Mouse (Mus musculus) adrenal gland, adult (tissue): ENCODE measurements around the gene Erf.
A peak's percentile ranks its signal among the peaks of the same experiment; 100 is the strongest.

Source experiments
- DNase-seq, 2 experiments: peaks; one replicate each; pipeline ENCODE4 v3.0.0; 2022 to 2023; ENCODE audit warnings: low spot score in 1 of 2; ENCODE audit not compliant: inconsistent age in 2 of 2

Gene Erf

DNA sequence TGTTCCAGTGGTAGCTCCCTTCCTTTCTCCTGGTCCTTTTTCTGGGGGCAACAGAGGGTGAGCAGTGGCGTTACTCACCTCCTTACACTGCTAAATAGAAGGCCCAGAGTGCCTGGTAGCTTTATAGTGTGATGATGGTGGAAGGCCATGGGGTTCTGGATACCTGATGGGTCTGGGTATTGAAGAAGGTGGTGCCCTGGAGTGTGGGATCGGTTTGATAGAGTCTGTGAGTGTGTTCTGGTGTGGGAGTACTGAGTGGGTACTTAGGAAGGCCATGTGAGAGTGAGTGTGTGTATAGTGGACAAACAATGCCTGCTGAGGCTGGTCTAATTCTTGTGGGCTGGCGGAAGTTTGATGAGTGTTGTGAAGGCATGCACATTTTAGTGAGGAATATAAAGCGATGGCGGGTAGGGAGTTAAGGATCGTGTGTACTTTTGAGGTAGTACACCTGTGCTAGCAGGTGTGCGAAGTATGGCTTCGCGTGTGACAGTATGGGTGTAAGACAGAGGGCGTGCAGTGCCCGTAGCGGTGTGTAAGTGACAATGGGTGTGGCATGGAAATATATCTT lies 30.7 kb upstream of the Erf start:
- DNase-seq: peak; percentile 32 to 71

DNA sequence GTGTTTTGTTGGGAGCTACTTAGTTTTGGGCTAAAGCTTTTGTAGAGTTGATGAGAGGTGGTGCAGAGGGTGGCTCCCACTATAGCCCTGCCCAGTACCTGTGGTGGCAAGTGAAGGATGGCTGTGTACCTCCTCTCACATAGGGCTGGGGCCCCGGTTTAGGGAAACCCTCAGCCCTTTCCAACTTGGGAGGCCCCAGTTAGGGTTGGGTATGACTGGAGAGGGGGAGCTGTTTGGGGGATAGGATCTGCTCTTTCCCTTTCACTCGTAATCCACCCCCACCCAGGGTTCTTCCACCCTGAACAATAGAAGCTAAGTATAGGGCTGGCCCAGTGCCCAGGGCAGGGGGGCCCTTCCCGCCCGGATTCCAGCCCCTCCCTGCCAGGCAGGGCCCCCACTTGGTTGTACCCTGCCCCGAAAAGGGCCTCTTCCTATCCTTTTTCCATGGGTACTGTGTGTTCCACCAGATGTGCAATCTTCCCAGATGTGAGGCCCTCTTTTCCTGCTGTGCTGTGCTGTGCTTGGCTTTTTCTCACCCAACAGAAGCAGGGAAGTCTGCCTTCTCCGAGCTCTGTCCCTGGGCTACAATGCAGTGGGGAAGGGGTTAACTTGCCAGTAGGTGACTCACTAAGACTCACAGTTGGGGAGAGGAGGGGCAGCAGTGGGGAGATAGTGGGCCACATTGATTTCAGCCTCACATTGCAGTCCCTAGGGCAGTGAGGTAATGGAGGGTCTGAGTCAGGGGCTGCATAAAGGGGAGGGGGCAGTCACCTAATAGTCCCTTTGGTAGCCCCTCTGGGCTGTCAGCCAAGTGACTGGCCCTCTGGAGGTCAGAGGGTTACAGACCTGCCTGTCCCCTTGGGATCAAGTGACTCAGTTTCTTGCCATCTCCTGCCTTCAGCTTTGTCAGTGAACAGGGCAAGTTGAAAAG lies 29.6 kb upstream of the Erf start:
- peak; percentile 81 to 92 for DNase-seq

DNA sequence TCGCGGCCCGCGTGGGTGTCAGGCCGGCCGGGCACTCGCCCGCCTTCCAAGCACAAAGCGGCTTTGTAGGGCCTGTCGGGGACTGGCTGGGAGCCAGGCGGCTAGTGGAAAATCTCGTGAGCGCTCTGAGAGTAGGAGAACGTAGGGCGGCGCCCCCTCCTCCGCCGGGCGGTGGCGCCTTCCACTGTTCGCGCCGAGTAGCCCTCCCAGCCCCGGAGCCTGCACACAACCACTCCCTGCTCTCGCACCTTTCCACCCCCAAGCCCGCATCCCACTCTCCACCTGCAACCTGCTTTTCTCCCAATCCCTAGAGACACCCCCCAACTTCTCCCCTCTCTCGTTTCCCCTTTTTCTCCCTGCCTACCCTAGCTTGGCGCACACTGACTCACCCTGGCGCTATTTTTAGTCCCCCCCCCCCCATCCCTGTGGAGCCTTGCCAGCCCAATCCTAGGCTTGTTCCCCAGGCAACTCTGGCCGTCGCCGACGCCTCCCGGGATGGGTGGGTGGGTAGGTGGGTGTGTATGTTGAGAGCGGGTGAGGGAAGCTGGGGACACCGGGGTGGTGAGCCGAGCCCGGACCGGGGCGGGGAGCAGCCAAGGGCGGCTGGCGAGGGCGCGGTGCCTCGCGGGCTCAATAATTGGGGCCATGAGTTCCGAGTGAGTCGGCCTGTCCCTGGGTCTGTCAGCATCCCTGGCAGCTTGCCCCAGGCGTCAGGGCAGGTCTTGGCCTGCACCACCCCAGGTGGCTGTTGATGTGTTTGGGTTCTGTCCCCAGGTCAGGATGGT lies 28.7 kb upstream of the Erf start:
- DNase-seq: peak; percentile 91 to 96

DNA sequence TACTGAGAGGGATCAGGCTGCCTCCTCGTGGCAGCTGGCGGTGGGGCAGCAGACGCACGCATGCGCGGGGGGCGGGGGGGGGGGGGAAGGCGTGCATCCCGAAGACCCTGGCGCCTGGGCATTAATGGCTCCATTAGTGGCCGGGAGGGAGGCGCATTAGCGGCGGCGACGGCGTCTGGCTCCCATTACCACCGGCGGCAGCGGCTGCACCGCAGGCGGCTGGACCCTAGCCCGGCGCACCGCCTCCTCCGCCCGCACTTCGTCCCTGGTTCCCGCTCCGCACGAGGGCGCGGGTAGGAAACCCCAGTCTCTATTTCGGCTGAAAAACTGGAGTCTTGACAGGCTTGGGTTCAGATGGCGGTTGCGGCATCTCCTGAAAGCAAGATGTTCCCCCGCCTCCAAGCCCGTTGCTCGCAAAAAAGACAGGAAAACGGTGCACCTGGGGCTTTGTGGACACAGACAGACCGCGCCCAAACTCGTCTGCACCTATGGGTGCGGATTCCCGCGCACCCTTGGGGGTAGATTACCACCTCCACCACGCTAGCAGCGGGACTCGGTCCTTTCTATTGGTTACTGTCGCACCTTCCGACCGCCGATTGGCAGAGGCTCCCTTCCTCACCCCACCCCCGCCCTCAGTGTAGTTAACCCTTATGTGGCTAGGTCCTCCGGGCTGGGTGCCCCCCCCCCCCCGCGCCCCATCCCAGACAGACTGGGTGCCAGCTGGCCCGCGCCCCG lies 27.9 kb upstream of the Erf start:
- peak; percentile 88 to 95 for DNase-seq

DNA sequence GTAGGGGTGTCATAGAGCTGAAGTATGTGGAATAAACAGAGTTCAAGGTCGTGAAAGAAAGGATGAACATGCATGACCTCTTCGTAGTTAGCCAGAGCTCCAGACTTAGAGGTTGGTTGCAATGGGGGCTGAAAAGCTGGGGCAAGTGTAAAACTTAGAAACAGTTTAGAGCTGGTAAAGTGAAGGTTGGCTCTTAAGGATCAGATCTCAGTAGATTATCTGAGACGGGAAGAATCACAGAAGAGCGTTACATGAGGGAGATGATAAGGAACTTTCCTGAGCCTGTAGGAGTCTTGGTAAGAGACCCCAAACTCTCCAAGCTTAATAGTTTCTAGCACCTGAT lies 27.4 kb upstream of the Erf start:
- DNase-seq: no peak

DNA sequence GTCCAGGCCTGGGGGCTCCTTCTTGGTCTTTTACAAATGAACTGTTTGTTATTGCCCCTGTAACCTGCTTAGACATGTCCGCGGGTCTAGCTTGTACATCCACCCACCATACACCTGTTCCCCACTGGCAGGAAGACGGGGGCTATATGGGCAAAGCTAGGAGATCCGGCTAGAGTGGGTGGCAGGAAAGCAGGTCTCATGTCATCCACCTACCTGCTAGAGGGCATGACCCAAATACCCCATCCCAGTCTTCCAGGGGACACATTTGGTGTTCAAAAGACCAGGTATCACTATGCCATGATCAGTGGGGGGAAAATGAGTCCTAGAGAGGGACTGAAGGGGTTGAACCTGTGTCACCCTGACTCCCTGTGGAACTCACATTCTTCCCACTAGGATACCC lies 26.8 kb upstream of the Erf start:
- no peak for DNase-seq

DNA sequence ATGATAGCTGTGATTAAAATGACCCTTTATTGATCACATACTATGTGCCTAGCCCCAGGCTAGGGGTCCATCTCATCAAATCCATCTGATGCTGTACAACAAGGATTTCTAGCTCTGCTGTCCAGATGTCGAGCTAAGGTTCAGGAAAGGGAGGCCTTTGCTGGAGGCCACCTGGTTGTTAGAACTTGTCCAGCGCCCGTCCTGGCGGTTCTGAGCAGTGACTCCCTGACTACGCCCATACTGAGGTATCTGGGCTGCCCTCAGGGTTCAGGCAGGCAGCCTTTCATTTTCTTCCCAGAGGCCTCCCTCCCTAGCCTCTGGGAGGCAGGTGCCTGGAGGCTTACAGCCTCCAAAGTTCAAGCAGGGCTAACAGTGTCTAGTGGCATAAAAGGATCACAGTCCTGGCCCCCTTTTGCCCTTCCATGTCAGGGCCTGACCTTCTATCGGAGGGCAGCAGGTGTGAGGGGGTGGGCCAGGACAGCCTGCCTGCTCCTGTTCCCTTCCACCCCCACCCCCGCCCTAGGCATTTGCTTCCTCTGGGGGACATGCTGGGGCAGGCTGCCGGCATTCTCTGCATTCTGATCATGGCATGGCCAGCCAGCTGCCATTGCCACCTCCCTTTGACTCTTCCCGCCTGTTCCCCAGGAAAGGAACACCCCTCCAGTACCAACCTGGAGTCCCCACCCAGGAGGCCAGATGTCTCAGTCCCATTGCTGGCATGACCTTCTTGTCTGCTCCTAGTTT lies 25.2 kb upstream of the Erf start:
- DNase-seq: peak in 1 of 2 experiments; percentile 27

DNA sequence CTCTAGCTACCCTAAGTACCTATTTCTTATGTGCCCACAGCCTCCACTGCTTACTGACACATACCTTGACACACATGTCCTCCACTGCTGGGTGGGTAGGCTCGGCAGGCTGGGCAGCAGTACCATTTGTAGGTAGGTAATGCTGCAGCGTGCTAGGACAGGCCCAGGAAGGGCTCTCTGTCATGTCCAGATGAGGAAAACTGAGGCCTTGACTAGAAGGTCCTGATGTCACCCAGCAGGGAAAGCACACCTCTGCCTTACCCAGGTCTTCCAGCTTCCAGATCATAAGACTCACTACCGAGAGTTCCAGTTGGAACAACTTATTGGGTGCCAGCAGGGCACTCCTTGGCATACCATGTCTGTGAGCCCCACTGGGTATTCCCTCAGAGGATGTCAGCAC lies 24.4 kb upstream of the Erf start:
- peak in 1 of 2 experiments; percentile 29 for DNase-seq

DNA sequence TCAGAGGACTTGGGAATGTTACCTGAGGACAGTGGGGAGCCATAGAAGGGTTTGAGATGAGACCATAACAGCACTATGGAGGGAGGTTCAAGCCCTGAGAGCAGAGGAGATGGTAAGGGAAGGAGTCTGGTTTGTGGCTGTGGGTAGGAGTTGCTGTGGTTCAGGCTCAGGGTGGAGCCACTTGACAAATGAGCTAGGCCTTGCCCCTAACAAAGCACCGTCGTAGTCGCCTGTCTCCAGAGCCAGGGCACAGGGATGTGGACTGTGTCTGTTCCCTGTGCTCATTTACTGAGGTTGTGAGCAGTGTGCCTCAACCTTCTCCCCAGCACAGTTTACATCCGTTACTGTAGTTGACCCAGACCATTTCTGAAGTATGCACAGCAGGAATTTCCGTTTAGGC lies 24.0 kb upstream of the Erf start:
- peak in 1 of 2 experiments; percentile 44 for DNase-seq

DNA sequence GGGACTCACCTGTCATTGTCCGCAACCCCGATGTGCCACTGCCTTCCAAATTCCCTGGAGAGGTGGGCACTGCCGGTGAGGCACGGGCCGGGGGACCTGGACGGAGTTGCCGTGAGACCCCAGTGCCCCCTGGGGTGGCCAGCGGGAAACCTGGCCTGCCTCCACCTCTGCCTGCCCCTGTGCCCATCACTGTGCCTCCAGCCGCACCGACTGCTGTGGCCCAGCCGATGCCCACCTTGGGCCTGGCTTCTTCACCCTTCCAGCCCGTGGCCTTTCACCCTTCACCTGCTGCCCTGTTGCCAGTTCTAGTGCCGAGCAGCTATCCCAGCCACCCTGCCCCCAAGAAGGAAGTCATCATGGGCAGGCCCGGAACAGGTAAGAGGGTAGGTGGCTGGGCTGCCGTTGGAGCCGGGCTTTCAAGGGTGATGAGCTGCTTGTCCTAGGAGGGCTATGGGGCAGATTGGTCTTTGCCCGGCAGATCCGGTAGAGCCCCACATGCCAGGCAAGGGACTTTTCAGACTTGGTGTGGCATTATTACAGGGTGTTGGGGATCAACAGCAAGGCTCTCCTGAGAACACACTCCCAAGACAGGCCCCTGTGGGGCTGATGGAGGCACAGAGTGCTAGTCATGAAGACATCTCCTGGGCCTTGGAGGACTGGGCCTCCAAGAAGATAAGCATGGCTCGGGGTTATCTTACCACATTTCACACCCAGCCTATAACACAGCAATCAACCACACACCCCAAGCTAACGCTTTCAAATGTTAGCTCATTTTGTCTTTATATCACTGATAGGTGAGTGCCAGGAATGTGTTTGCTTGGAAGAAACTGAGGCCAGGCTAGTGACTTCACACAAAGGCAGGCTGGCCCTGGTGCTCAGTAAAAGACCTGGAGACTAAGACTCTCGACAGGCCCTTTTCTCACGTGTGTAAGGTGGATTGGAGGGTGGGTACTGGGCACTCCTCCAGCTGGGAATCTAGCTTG lies 23.0 kb upstream of the Erf start:
- peak in 1 of 2 experiments; percentile 42 for DNase-seq

DNA sequence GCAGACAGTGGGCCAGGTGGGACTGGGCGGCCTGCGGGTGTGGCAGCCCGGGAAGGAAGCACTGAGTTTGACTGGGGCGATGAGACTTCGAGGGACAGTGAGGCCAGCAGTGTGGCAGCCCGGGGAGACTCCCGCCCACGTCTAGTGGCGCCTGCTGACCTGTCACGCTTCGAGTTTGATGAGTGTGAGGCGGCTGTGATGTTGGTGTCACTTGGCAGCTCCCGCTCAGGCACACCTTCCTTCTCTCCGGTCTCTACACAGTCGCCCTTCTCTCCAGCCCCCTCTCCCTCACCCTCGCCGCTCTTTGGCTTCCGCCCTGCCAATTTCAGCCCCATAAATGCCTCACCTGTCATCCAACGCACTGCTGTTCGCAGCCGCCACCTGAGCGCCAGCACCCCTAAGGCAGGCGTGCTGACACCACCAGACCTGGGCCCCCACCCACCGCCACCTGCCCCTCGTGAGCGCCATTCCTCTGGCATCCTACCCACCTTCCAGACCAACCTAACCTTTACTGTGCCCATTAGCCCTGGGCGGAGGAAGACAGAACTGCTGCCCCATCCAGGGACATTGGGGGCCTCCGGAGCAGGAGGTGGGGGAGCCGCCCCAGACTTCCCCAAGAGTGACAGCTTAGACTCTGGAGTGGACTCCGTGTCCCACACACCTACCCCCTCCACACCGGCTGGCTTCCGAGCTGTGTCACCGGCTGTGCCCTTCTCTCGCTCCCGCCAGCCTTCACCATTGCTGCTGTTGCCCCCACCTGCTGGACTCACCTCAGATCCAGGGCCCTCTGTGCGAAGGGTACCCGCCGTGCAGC lies 22.1 kb upstream of the Erf start:
- peak in 1 of 2 experiments; percentile 24 for DNase-seq

DNA sequence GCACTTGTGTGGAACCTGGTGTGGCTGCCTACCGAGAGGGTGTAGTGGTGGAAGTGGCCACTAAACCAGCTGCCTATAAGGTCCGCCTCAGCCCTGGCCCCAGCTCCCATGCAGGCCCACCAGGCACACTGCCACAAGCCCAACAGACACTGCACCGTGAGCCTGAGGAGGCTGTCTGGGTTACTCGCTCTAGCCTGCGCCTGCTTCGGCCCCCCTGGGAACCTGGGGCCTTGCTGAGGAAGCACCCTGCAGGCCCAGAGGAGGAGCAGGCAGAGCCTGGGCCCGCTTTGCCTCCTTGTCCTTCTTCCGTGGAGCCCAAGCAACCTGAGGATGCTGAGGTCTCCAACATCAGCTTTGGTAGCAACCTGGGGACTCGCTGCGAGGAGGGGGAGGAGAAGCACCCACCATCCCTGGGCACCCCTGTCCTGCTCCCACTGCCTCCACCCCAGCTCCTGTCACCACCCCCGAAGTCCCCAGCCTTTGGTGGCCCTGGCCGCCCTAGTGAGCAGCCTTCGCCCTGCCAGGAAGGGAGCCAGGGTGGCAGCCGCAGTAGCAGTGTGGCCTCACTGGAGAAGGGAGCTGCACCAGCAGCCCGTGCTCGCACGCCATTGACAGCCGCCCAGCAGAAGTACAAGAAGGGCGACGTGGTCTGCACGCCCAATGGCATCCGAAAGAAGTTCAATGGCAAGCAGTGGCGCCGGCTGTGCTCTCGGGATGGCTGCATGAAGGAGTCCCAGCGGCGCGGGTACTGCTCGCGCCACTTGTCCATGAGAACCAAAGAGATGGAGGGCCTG lies 21.3 kb upstream of the Erf start:
- DNase-seq: peak in 1 of 2 experiments; percentile 44

DNA sequence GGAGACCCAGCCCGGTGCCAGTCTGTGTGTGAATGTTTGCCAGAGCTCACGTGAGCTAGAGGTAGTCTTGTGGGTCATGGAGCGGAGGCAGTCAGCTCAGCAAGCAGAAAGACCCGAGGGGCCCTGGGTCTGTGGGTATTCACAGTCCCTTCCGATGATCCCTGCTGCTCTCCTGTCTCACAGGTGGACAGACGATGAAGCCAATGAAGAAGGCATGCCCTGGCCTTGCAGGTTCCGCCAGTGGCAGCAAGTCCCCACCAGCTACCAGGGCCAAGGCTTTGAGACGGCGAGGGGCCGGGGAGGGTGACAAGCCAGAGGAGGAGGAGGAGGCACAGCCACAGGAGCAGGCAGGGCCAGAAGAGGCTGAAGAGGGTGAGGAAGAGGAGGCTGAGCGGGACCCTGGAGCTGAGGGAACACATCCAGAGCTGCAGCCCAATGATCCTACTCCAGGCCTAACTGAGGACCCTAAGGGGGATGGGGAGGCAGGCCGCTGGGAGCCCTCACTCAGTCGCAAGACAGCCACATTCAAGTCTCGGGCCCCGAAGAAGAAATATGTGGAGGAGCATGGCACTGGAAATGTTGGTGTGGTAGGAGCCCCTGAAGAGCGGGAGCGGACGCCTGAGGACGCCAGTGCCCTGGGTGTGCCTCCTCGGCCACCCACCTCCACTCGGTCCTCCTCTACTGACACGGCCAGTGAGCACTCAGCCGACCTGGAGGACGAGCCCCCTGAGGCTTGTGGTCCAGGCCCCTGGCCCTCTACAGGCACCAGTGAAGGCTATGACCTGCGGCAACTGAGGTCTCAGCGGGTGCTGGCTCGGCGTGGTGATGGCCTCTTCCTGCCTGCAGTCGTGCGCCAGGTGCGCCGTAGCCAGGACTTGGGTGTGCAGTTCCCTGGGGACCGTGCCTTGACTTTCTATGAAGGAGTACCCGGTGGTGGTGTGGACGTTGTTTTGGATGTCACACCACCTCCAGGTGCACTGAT lies 20.4 kb upstream of the Erf start:
- peak; percentile 27 to 42 for DNase-seq

DNA sequence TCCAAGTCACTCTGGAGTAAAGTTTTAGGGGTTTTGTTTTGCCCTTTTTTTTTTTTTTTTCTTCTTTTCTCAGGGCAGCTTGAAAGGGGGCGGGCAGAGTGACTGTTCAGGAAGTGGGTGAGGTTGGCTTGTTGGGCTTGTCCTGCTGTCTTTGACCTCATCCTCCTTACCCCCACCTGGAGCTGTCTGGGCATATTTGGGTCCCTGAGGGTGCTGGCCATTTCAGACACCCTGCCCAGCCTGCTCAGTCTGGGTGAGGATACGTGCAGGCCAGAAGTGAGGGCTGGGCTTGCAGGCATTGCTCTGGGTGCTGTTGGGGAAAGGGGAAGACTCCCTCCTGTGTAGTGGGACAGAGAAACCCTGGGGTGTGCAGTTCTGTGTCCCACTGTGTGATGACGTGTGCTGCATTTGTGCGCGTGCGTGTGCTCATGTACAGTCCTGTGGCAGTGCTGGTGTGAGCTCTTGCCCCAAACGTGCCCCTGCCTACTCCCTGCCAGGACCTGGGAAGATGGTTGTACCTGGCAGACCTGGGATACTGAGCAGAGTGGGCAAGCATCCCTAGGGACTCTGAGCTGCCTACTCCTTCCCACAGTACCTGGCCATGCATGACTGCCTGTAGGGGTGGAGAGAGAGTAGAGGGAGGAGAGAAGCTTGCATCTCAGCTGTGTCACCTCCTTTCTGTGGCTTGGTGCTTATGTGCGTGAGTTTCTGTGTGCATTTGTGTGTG lies 19.1 kb upstream of the Erf start:
- DNase-seq: peak in 1 of 2 experiments; percentile 58

DNA sequence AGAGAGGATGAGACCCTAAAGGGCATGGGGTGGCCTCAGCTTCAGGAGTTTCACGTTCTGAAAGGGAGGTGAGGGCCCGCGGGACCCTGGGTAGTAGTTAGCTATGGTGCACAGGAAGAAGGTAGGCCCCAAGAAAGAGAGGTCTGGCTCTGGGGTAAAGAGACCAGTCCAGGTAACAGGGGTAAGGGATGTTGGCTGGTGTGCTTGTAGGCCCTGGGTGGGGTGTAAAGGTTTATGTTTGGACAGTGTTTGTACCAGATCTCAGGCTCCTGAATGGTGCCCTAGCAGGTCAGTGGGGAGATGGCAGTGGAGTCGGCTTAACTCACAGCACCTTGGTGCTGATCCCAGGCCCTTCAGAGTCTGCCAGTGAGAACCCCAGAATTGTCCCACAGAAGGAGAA lies 18.5 kb upstream of the Erf start:
- DNase-seq: peak; percentile 39 to 73

DNA sequence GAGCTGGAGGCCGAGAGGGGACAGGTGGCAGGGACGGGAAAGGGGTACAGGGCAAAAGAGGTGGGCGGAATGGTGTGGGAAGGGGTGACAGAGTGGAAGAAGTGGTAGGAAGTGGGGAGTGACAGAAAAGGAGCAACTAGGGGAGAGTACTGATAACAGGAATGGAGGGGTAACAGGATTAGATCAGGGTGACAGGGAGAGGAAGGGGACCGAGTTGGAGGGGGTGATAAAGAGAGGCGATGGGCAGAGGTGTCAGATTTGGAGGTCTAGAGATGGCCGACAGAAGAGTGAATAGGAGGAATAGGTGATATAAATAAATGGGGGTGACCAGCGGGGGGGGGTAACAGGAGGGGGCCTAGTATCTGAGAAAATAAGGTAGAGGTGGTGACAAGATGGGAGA lies 18.0 kb upstream of the Erf start:
- DNase-seq: no peak
